Mouse (Mus musculus): ENCODE results near the gene Taldo1. TPM values are rescaled to one million over a fixed set of nuclear protein-coding genes. Genes with fewer than 3 reads are reported as not detected.

Taldo1 gene
- polyA plus RNA-seq (2011; ENCODE audit: insufficient read depth, insufficient read length, low replicate concordance, missing spikeins), result 324 and 522 TPM in 2 replicates

DNA sequence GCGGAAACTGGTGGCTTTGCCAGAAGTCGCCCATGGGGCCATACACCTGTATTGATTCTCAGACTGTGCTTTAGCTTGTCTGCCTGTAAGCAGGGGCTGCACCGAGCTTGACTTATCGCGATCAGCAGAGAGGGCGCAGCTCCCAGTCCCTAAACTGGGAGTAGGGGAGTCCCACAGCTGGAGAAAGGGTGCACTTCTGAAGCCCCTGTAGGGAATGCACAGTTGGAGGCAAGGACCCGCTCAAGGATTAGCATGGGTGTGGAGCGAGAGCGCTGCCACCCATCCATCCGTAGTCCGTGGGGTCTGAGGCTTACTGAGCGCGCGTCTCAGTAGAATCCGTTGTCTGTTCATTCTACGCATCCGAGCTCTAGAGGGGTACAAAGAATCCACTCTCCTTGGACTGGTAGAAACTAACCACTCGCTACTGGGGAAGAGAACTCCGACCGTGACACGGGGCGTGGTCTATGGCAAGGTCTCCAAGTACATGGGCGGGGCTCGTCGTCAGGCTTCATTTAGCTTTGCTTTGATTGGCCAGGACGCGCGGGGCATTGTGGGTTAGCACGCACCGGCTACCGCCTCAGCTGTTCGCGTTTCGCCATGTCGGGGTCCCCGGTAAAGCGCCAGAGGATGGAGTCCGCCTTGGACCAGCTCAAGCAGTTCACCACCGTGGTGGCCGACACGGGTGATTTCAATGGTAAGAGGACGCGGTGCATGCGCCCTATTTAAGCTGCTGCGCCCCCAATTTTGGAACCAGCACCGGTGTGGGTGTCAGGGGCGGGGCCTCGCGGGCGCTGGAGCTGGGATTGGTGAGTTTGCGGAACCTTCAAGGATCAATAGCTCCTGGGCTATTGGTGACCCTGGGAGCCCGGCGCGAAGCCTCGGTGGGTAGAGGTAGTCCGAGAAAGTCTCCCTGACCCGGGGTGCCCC lies at the start of gene Taldo1:
Gene Taldo1 (plus strand): TSS at position 575 of the 927 bp plus-strand sequence.
- TF ChIP-seq CTCF (IDR thresholded peaks at IDR 0.05; ENCODE audit: control insufficient read depth, insufficient read depth, low read length) (0 out of 2 replicates have a peak, but pooled peaks have one; percentile 1), POLR2A (IDR thresholded peaks at IDR 0.05; ENCODE audit: borderline replicate concordance, control insufficient read depth, low read depth, low read length) (peak; percentile 79)
- WGBS, result under 1% methylated on average over 57 of the region's 57 CpGs
- H3K4me1 ChIP-seq (ENCODE audit: control insufficient read depth, insufficient read depth, low read length), result peaks cover 1% of the 10 kb centered on the region; the same call in 1 of the 2 replicates
- peak within 1 kb of the TSS; percentile 97 for H3K27ac ChIP-seq (ENCODE audit: control insufficient read depth, insufficient read depth, low read depth, low read length, poor library complexity)
- peak within 1 kb of the TSS; percentile 85 for H3K4me3 ChIP-seq (replicated peaks; ENCODE audit: control insufficient read depth, low read depth, low read length)

DNA sequence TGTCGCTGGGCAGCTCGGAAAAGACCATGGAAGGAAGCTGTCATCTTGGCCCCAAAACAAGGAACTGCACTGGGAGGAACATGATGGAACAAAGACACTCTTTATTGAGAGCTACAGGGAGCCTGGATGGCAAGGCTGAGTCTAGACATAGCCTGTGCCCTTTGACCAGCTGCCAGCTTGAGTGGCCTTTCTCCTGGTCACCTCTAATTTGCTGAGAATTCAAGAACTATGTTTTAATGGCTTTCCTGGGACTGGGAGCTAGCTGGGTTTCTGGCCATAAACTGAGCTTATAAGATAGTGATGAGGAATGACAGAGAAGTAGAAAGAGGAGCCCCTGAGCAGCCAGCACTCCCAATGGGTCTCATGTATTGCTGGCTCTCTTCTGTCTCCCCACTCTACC lies 48.8 kb upstream of the Taldo1 start:
- Histone ChIP-seq H3K4me1 (ENCODE audit: control insufficient read depth, insufficient read depth, low read length) (no peaks in the 10 kb centered on the region; the same call in 1 of the 2 replicates), H3K4me3 (replicated peaks; ENCODE audit: control insufficient read depth, low read depth, low read length) (no peak overlapping the region), H3K27ac (ENCODE audit: control insufficient read depth, insufficient read depth, low read depth, low read length, poor library complexity) (no peak overlapping the region)
- no peak for TF ChIP-seq CTCF (IDR thresholded peaks at IDR 0.05; ENCODE audit: control insufficient read depth, insufficient read depth, low read length)
- no peak for TF ChIP-seq POLR2A (IDR thresholded peaks at IDR 0.05; ENCODE audit: borderline replicate concordance, control insufficient read depth, low read depth, low read length)
- 76% methylated on average over 2 of the region's 2 CpGs for WGBS

DNA sequence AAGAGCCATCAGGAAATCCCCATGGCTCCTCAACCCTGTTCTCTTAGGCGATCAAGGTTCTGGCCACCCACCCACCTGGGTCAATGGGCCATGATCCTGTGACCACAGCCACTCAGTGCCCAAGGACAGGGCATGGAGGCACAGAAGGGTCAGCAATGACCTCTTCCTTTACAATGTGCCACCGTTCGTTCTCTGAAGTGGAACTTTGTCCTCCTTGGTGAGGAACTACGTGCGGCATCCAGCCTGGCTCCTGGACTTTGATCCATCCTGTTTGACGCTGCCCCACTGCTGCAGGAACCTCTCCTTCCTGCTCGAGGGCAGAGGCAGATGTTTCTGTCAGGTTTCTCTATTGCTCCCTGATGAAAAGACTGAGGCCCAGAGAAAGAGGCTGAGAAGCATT lies 48.3 kb upstream of the Taldo1 start:
- WGBS, result 74% methylated on average over 7 of the region's 7 CpGs
- H3K27ac ChIP-seq (ENCODE audit: control insufficient read depth, insufficient read depth, low read depth, low read length, poor library complexity), result no peak overlapping the region
- TF ChIP-seq CTCF (IDR thresholded peaks at IDR 0.05; ENCODE audit: control insufficient read depth, insufficient read depth, low read length), result no peak
- H3K4me3 ChIP-seq (replicated peaks; ENCODE audit: control insufficient read depth, low read depth, low read length), result no peak overlapping the region
- H3K4me1 ChIP-seq (ENCODE audit: control insufficient read depth, insufficient read depth, low read length), result no peaks in the 10 kb centered on the region; the same call in 1 of the 2 replicates

DNA sequence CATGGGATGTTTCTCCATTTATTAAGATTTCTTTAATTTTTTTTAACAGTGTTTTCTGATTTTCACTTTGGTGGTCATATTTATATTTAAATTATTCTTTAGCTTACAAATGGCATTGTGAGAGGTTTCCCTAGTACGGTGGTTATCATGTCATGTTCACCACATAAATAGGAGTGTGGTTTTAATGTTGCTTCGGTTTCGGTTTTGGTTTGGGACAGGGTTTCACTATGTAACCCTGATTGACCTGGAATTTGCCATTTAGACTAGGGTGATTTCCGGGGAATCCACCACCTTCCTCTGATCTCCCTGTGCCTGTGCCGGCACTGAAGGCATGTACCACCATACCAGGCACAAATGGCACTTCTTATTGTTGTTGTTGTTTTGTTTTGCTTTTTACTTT lies 47.2 kb upstream of the Taldo1 start:
- Histone ChIP-seq H3K27ac (ENCODE audit: control insufficient read depth, insufficient read depth, low read depth, low read length, poor library complexity) (no peak overlapping the region), H3K4me3 (replicated peaks; ENCODE audit: control insufficient read depth, low read depth, low read length) (no peak overlapping the region), H3K4me1 (ENCODE audit: control insufficient read depth, insufficient read depth, low read length) (no peaks in the 10 kb centered on the region; the same call in 1 of the 2 replicates)
- TF ChIP-seq CTCF (IDR thresholded peaks at IDR 0.05; ENCODE audit: control insufficient read depth, insufficient read depth, low read length), result no peak
- TF ChIP-seq POLR2A (IDR thresholded peaks at IDR 0.05; ENCODE audit: borderline replicate concordance, control insufficient read depth, low read depth, low read length), result no peak
- 52% methylated on average over 5 of the region's 5 CpGs for WGBS

DNA sequence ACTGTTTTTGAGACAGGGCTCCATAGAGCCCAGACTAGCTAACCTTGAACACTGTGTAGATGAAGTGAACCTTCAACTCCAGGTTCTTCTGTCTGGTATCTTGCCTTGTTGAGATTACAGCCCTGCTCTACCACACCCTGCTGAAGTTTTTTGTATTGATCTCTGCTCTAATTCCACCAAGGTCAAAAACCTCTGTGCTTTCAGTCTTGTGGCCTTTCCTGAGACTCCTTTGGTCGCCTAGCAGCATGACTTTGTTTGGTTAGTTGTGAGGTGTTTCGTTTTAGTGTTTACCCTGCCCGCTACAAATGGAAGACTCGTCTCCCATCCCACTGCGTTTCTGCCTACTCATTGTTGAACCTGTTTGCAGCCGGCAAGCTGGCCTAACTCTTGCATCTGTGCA lies 40.9 kb upstream of the Taldo1 start:
- Histone ChIP-seq H3K27ac (ENCODE audit: control insufficient read depth, insufficient read depth, low read depth, low read length, poor library complexity) (no peak overlapping the region), H3K4me3 (replicated peaks; ENCODE audit: control insufficient read depth, low read depth, low read length) (no peak overlapping the region), H3K4me1 (ENCODE audit: control insufficient read depth, insufficient read depth, low read length) (no peaks in the 10 kb centered on the region)
- no peak for TF ChIP-seq CTCF (IDR thresholded peaks at IDR 0.05; ENCODE audit: control insufficient read depth, insufficient read depth, low read length)
- no peak for TF ChIP-seq POLR2A (IDR thresholded peaks at IDR 0.05; ENCODE audit: borderline replicate concordance, control insufficient read depth, low read depth, low read length)
- WGBS, result 80% methylated on average over 6 of the region's 6 CpGs

DNA sequence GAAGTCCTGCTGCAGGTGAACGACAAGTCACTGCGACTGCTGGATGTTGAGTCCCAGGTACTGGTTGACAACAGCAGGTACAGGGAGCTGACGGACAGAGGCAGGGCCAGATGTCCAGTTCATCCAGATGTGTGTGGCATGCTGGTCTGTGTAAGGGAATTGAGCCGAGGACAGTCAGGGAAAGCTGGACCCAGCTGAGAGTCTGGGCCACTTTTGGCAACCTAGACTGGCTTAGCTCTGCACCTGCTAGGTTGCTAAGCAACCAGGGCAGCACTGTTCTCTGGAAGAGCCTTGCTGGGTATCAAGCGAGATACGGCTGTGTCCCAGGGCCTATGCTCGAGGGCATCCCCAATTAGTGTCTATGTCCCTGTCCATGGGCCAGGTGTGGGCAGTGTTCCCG lies 36.9 kb upstream of the Taldo1 start:
- 84% methylated on average over 8 of the region's 8 CpGs for WGBS
- H3K4me1 ChIP-seq (ENCODE audit: control insufficient read depth, insufficient read depth, low read length), result no peaks in the 10 kb centered on the region
- no peak overlapping the region for H3K27ac ChIP-seq (ENCODE audit: control insufficient read depth, insufficient read depth, low read depth, low read length, poor library complexity)
- H3K4me3 ChIP-seq (replicated peaks; ENCODE audit: control insufficient read depth, low read depth, low read length), result no peak overlapping the region
- no peak for TF ChIP-seq POLR2A (IDR thresholded peaks at IDR 0.05; ENCODE audit: borderline replicate concordance, control insufficient read depth, low read depth, low read length)

DNA sequence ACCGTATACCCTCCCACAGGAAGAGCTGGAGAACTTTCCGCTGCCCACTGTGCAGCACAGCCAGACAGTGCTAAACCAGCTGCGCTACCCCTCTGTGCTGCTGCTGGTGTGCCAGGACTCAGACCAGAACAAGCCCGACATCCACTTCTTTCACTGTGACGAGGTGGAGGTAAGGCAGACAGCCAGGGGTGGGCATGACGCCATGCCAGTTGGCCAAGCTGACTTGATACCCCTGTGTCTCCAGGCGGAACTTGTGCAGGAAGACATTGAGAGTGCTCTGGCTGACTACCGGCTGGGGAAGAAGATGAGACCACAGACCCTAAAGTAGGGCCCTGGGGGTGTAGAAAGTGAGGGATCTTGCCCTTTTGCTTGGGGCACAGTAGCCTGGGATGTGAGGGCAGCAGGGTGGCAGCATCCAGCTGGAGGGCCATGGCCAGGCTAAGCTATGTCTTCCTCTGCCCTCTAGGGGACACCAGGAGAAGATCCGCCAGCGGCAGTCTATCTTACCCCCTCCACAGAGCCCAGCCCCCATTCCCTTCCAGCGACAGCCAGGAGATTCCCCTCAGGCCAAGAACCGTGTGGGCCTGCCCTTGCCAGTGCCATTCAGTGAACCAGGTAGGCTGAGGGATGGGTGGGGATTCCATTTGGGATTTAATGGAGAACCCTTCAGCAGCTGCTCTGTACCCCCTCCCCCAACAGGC lies 36.2 kb upstream of the Taldo1 start:
- WGBS, result 77% methylated on average over 12 of the region's 12 CpGs
- Histone ChIP-seq H3K4me3 (replicated peaks; ENCODE audit: control insufficient read depth, low read depth, low read length) (no peak overlapping the region), H3K4me1 (ENCODE audit: control insufficient read depth, insufficient read depth, low read length) (no peaks in the 10 kb centered on the region), H3K27ac (ENCODE audit: control insufficient read depth, insufficient read depth, low read depth, low read length, poor library complexity) (no peak overlapping the region)
- no peak for TF ChIP-seq CTCF (IDR thresholded peaks at IDR 0.05; ENCODE audit: control insufficient read depth, insufficient read depth, low read length)
- no peak for TF ChIP-seq POLR2A (IDR thresholded peaks at IDR 0.05; ENCODE audit: borderline replicate concordance, control insufficient read depth, low read depth, low read length)

DNA sequence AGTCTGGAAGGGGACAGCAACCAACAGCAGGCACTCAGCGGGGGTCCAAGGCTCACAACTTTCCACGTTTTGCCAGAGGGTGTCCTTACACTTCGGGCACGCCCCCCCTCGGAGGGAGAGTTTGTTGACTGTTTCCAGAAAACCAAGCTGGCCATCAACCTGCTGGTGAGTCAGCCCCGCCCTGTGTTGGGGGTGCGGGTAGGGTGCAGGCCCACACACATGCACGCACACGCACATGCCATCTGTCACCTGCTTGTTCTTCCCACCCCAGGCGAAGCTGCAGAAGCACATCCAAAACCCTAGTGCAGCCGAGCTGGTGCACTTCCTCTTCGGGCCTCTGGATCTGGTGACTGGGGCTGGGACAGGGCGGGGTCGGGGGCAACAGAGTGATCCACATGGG lies 35.0 kb upstream of the Taldo1 start:
- no peak for TF ChIP-seq POLR2A (IDR thresholded peaks at IDR 0.05; ENCODE audit: borderline replicate concordance, control insufficient read depth, low read depth, low read length)
- TF ChIP-seq CTCF (IDR thresholded peaks at IDR 0.05; ENCODE audit: control insufficient read depth, insufficient read depth, low read length), result no peak
- WGBS, result 60% methylated on average over 14 of the region's 14 CpGs
- Histone ChIP-seq H3K4me1 (ENCODE audit: control insufficient read depth, insufficient read depth, low read length) (no peaks in the 10 kb centered on the region; the same call in 1 of the 2 replicates), H3K27ac (ENCODE audit: control insufficient read depth, insufficient read depth, low read depth, low read length, poor library complexity) (no peak overlapping the region), H3K4me3 (replicated peaks; ENCODE audit: control insufficient read depth, low read depth, low read length) (no peak overlapping the region)
